Mouse (Mus musculus): ENCODE results near the gene Alpk1.

The Alpk1 gene

DNA sequence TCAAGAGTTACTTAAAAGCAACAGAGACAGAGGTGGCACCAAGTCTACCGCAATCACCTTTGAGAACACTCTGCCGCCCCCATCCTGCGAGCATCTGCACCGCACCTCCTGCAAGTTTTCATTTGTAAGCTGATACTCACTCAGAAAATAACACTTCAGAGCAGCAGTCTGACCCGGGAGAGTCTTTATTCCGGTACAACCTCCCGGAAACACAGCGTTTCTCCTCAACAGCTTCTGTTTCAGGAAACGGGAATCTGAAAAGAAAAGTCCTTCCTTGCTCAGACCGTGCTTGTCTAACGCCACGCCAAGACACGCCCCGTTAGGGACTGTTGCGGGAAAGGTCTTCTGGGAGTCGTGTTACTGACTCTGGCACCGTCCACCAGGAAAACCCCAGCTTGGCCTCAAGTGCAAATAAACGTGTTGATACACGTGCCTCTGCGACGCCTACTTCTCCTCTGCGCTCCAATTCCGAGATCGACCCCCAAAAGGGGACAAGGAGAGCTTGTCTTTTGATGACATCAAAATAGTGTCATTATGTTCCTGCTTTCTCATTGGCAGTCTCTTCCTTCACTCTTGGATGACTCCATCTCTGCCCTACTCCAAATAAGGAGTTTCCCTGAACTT lies at the start of gene Alpk1:
TSS of gene Alpk1 (minus strand) at position 507 of the 624 bp plus-strand sequence.
- peak; percentile 76 to 78 for DNase-seq

DNA sequence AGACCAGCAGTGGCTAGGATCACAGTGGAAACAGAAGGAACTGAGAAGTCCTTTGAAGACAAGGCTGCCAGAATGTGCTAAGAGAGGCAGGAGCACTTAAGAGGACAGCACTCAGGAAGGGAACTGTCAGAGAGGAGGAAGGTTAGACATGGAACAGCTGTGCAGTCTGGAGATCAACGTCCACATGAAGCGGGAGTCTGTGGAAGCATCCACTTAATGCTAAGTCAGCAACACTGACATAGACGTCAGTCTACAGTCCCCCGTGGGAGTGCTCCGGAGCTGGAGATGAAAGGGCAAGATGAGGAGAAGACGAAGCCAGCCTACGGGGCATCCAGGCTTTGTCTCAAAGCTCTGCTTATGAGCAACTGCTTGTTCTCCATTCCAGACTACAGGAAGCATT lies 46.8 kb upstream of the Alpk1 start:
- DNase-seq = no peak

DNA sequence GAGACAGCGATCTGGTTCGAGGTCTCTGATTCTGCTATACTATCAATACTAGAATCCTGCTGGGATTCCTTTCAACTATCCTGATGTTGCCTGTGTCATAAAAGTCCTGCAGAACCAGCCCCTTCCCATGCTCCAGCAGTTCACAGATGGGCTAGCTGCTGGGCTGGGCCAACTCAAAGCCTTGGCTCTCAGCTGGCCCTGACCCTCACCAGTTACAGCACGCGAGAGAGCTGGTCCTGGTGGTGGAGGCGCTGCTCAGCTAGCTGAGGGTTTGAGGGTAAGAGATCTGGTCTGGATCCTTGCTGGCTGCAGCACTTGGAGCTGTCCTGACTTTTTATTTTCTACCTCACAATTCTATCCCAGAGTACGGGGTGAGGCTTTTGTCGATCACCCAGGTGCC lies 46.2 kb upstream of the Alpk1 start:
- no peak for DNase-seq

DNA sequence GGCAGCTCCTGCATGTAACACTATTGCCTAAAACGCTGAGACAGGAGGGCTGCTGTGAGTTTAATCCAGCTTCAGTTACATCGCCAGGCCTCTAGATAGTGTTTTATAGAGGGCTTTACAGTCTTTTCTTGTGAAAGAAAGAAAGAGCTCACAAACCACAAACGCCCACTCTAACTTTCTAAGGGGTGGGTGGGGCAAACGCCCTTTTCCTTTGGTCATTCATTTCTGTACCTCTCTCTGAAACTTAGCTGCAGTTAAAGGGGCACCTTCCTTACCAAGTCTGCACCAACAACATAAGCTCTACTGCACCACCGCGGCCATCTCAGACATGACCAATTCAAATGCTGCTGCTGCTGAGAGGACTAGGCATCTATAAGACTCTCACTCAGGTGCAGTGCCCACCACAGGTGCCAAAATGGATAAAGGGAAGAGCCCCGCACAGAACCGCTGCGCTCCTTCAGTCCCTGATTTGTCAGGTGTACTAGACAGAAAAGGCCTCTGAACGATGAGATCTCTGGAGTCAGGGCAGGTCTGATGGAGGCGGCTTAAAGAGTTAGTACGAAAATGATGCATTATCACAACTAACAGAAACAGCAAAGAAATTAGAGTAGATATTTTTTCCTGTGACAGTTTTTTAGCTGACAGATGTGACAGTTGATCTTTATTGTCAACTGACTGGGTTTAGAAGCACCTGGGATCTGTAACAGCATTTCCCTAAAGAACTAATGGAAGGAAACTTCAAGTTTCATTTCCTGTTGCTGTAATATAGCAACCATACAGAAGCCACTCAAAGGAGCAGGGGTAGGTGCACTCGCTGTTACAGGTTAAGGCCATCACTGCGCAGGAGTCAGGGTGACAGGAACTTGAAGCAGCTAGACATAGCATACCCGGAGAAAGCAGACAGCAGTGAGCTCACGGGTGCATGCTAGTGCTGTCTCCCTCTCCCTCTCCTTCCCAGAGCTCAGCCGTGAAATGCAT lies 43.8 kb upstream of the Alpk1 start:
- peak; percentile 41 to 54 for DNase-seq

DNA sequence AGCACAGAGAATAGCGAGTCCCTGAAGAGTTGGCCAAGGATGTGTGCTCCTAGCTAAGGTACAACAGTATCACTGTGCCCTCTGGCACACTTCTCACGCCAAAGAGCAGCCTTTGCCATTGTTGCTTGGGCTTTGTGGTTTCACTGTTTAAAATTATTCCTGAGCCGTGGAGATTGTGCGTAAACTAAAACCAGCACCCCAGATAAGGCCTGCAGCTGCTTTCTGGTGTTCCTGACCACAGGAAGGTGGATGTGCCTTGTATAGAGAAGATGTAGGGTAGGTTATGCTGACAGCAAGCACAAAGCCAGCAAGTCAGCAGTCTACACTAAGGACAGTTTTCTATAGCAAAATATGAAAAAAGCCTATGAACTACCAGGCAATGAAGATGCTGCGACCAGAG lies 40.9 kb upstream of the Alpk1 start:
- no peak for DNase-seq

DNA sequence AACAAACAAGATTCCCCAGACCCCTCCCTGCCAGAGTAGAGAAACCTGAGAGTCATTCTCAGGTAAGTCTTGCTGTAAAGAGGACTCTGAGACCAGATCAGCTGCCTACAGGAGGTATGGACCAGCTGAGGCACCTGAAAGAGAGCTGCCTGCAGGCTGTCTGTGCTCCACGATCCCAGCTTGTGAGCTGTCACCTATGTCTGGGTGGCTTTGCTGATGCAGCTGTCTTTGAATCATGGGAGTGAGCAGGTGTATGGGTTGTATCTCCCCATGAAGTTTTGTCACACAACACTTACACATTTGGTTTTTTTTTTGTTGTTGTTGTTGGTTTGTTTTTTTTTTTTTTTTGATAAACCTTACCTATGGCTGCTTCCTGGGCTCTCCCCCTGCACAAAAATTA lies 40.1 kb upstream of the Alpk1 start:
- no peak for DNase-seq

DNA sequence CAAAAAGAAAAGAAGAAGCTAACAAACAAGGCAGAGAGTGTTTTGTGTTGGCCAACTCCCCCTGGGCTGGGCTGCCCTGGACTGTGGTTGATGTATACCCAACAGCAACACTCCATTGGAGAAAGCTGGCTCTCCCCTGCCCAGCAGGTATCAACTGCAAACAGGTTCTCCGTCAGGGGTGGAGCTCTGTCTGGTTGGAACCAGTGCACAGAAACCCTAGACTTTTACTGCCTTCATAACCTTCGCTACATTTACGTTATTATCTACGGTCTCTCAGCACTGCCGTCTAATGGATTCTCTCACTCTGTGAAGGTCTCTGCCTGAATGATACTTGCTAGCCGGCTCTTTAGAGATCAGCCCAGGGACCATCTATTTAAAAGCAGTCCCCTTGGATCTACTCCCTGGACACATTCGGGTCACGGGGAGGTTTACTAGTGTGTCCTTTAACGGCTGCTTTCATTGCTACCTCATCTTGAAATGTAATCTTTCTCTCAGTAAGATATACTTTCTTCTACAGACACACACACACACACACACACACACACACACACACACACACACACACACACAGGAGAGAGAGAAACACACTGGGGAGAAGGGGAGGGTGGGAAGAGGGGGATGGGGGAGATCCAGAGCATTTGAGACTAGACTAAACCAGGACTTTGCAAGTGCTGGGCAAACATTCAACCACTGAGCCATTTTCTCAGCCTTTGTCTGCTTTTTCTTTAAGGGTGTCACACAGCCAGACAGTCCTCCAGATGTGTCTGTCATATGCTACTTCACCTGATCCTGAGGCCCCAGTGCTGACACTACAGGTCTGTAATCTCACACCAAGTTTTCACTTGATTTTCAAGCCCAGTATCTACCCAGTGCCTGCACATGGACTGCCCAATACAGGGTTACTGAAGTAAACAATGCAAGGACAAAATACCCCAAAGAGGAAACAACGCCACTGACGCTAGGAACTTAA lies 38.7 kb upstream of the Alpk1 start:
- no peak for DNase-seq

DNA sequence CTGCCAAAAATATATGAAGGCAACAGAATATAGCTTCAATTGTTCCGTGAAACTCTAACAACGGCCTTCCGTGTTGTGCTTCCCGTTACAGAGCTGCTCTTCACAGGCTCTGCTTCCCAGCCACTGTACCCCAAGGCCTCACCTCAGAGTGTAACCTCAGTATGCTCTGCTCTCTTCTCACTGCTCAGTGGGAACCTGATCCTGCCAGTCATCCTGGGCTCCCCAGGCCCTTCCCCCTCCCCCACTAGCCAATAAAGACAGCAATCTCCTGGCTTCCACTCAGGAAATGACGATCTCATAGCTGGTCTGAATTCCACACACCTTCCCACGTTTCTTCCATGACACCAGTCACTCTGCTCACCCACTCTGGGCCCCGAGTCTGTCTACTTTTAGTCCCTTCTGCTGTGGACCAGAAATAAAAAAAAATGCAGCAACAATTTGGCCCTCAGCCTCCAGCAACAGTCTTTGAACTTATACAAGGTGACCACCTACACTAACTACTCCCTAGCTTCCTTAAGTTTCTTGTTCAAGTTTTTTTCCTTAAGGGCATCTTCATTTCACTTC lies 36.9 kb upstream of the Alpk1 start:
- DNase-seq = no peak

DNA sequence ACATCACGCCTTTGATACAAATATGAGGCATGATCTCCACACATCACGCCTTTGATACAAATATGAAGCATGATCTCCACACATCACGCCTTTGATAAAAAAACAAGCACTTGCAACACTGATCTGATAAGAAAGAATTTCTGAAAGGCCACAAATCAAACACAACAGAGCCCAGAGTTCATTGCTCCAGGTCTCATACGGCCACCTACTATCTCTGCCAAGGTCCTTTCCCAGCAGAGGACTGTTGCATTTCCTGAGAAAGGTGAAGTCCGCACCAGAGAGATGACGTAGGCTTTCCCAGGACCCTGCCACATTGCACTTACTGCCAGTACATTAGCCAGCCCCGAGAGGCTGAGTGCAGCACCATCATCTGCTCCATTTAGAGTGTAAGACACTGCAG lies 28.8 kb upstream of the Alpk1 start:
- no peak for DNase-seq

DNA sequence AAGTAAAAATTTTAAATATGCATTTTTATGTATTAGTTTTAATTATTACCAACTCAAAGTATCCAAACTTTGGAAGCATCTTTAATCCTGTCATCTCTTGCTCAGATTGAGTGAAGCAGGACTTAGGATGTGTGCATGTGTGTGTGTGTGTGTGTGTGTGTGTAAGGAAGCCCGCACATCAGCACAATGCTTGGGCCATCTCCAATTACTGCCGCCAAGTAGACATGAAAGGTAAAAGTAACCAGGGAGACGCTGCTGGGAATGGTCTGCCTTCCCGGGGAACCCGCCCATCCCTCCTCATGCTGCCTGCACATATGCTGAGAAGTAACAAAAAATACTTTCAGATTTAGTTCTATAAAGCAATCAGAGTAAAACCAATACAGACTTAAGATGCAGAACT lies 27.5 kb upstream of the Alpk1 start:
- no peak for DNase-seq

DNA sequence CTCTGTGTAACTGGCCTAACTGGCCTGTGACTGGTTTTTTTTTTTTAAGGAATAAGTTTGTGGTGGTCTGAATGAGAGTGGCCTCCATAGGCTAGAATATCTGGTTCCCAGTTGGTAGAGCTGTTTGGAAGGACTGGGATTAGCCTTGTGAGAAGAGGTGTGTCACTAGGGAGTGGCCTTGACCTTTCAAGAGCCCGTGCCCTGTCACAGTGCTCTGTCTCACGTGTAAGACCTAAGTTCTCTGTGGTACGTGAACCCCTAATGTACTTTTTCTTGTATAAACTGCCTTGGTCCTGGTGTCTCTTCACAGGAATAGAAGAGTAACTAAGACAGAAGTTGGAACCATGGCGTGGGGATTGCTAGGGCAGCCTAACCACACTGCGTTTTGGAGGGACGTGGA lies 25.7 kb upstream of the Alpk1 start:
- no peak for DNase-seq

DNA sequence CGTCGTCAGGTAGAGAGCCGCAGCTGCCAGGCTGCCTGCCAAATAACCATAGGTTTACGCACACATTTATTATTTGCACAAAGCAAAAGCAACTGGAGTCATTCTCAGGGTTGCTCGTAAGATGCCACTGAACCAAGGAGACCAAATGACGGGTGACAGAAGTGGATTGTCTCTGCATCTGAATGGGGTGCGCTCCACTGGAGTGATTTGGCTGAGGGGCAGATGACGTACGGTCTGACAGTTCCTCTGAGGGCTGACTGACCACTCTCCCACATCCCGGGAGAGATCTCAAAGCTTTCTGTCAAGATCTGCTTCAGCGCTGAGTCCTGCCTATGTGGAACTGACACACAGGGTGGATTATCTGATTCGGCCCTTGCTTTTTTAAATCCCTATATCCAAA lies 24.7 kb upstream of the Alpk1 start:
- no peak for DNase-seq

DNA sequence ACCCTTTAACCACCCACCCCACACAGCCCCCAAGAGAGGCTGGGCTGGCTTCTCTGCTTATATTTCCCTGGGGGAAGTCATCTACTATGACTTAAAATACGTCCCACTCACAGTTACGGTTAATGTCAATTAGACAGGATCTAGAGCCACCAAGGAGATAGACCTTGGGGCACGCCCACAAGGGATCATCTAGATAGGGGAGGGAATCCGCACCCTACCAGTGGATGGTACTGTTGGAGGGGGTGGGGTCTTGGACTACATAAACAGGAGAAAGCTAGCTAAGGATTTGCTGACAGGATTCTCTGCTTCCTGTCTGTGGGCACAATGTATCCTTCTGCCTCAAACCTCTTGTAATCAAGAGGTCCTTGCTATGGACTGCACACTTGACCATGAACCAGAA lies 24.1 kb upstream of the Alpk1 start:
- no peak for DNase-seq

DNA sequence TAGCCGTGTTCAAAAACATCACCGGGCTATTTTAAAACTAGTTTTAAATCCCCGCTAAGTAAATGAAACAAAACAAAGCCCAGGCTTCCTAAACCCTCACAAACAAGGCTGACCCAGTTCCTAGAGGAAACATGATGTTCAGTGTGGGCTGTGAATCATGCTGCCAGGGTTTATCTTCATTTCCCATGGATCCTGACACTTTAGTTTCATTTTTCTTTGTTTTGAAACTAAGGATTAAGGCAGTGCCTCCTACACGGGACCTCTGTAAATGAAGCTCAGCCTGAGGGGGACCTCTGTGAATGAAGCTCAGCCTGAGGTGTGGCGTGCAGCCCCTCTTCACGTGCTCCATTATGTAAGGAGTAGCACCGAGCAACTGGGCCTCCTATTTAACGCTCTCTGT lies 22.5 kb upstream of the Alpk1 start:
- no peak for DNase-seq

DNA sequence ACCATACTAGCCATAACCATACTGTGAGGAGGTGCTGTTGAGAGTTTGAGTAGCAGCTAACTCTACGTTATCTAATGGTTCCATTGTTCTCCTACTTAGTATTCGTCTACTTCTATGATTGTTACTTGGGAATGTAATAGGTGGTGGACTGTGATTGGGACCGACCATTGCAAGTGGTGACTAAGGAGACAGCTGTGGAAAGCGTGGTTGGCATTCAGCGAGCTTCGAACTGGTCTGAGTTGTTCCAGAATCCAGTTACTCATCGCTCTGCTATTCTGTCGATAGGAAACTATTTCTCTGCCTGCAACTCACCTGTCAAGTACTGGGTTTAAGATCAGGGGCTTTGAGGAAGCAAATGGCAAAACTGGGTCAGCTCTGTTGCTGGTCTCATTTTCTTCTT lies 20.8 kb upstream of the Alpk1 start:
- no peak for DNase-seq

DNA sequence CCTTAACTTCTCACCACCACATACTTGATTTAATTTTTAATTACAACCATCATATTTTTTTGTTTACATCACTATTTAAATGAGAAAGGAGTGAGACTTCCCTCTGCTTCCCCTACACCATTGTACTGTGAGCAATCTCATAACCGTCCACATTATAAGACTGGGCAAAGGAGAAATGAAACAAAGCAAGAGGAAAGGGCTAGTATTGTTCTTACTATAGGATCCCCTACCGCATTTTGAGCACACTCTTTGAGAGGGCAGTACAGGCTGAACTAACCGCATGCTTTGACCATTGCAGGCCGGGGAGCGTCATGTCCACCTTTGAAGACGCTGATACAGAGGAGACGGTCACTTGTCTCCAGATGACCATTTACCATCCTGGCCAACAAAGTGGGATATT lies 15.9 kb upstream of the Alpk1 start:
- no peak for DNase-seq

DNA sequence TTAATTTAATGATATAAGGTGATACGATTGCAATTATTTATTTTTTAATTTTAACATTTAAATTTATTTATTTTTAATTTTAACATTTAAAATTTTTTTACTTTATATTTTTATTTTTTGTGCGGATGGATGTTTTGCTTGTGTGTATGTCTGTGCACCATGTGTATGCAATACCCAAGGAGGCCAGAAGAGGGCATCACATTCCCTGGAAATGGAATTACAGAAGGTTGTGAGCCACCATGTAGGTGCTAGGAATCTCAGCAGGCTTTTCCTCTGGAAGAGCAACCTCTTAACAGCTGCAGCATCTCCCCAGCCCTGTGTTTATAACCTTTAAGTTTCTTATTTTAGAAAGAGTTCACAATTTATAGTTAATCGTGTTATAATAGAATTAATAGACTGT lies 15.4 kb upstream of the Alpk1 start:
- no peak for DNase-seq

DNA sequence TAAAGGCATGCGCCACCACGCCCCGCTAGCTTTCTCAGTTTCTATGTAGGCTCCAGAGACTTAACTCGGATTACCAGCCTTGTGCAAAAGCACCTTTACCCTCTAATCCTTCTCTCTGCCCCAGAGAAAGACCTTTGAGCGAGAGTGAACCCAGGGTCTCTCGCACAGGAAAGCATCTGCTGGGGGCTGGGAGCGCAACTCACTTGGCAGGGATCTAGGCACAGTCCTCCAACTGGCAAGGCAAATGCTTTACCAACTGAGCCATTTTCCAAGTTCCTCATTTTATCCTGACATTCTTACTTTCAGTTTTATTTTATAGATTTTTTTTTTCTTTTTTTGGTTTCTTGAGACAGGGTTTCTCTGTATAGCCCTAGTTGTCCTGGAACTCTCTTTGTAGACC lies 12.7 kb upstream of the Alpk1 start:
- DNase-seq = no peak

DNA sequence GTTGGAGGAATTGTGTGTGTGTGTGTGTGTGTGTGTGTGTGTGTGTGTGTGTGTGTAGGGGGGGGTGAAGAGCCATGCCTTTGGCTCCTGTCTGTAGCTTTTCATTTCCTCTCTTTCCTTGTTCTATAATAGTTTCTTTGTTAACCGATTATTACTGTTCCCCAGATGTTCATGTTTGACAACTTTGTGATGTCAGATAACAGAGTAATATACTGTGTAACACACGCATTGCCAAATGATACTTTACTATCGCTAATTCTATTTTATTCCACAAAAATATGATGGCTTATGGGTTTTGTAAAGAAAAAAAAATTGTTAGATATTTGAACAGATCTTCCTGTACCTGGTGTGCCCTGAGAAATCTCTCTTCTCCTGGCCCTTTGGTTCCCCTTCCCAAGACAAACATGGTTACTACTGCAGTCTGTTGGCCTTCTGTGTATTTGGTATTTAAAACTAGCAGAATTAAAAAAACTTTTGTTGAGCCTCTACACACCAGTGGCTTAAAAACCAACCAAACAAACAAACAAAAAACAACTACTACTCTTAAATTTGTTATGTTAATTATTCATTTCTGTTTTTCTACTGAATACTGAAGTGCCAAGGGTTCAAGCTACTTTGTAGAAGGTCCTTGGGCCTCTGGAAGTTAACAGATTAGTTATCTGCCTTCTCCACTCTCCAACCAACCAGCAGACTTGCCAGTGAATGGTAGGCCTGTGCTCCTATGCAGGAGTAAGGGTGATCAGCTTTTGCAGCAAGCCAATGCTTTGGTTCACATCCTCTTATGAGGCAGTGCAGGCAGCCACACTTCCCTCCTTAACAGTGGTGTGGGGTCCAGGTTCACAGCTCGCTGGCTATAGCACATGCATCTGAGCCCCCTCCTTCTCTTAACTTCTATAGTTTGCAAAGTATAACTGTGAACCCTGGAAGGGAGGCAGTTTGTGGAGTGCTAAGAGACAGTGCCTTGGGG lies 11.6 kb upstream of the Alpk1 start:
- no peak for DNase-seq

DNA sequence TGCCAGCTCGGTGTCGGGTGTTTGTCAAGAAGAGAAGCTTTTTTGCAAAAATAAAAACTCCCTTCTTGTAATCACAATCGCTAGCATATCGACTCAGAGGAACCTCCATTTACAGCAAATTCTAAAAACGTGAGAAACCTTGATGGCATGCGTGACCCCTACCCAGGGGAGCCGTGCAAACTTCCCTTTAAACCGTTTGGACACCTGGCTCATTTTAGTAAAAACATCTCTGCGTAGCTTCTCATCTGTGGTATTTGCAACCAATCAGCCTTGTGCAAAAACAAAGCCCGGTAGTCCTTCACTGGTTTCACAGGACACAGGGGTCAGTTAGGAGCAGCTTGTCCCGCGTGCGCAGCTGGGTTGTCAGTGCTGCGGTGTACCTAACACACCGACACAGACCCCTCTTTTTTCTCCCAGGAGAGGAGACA lies 10.7 kb upstream of the Alpk1 start:
- DNase-seq = peak in 1 of 2 experiments; percentile 9

DNA sequence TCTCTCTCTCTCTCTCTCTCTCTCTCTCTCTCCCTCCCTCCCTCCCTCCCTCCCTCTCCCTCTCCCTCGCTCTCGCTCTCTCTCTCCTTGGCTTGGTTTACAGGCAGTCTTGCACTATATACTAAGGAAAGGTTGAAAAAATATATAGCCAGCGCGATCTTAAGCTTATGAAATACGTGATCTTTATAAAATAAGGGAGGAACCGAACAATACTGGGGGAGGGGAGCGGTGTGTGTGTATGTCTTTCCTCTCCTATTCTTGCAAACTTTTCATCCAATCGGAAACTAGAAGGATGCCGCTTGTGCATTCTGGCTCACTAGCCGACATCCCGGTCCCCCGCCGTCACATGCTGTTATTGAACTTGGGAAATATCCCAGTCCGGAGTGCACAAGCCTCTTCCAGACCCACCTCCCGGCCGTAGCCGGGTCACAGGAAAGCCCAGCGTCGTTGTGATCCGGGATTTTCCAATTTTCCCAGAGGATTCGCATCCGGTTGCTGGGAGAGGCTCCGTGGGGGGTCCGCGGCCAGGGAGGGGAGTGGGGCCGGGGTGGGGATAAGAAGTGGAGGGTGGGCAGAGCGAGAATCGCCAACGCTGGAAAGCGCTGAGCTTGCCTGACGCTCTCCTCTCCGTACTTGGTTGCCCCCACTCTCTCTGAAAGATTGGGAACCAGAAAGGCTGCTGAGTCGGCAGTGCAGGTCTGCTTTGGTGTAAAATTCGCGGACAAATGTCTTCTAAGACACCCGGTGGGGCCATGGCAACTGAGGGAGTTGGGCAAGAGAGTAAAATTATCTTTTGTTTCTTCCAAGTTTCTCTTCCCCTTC lies 10.1 kb upstream of the Alpk1 start:
- peak; percentile 13 to 23 for DNase-seq
